Mouse (Mus musculus) E14TG2a.4 (cell line): Measurements from ENCODE around the gene Pcna.

Experiments
- H3K27me3 ChIP-seq: 2 replicates; pipeline ENCODE4 v1.6.1; 2014; ENCODE audit warnings: low read length, control low read depth; ENCODE audit not compliant: insufficient read depth
- H3K36me3 ChIP-seq: 2 replicates; pipeline ENCODE4 v1.6.1; 2014; ENCODE audit warnings: low read length, control low read depth; ENCODE audit not compliant: insufficient read depth
- H3K4me1 ChIP-seq: replicated peaks from 2 replicates; pipeline ENCODE4 v1.6.1; 2014; ENCODE audit warnings: low read depth, low read length, control low read depth
- H3K4me3 ChIP-seq: replicated peaks from 2 replicates; pipeline ENCODE4 v1.5.1; 2014; ENCODE audit warnings: mild to moderate bottlenecking, low read length
- H3K9me3 ChIP-seq: 2 replicates; pipeline ENCODE4 v1.6.1; 2014; ENCODE audit warnings: low read length, control low read depth
- CTCF ChIP-seq: conservative IDR thresholded peaks from 2 replicates; pipeline ENCODE4 v1.5.1; 2014; ENCODE audit warnings: low read length
- NANOG ChIP-seq: IDR thresholded peaks from 2 replicates; pipeline ENCODE4 v1.6.1; 2014; ENCODE audit warnings: borderline replicate concordance, low read length, mixed read lengths
- POU5F1 ChIP-seq: IDR thresholded peaks from 2 replicates; pipeline ENCODE4 v1.6.1; 2014; ENCODE audit warnings: low read length, borderline replicate concordance

The Pcna gene

DNA sequence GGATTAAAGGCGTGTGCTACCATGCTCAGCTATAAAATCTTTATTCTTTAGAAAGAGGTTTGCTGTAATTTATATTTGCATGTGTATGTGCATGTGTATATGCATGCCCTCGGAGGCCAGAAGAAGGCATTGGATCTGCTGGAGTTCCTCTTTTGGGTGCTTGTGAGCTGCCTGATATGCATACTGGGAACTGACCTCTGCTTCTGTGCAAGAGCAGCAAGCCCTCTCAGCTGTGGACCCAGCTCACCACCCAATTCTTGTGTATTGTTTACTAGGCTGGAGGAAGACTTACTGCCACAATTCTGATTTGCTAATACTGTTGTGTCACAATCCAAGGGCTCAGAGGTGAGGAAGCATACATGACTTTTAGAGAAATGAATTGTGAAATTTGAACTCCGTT lies 13.0 kb upstream of the Pcna start:
- Histone ChIP-seq H3K36me3 (no peaks in the 10 kb centered on the region), H3K4me1 (peaks cover 56% of the 10 kb centered on the region), H3K9me3 (no peaks in the 10 kb centered on the region), H3K4me3 (no peak overlapping the region), H3K27me3 (no peaks in the 10 kb centered on the region)
- TF ChIP-seq CTCF (no peak), NANOG (no peak), POU5F1 (no peak)

DNA sequence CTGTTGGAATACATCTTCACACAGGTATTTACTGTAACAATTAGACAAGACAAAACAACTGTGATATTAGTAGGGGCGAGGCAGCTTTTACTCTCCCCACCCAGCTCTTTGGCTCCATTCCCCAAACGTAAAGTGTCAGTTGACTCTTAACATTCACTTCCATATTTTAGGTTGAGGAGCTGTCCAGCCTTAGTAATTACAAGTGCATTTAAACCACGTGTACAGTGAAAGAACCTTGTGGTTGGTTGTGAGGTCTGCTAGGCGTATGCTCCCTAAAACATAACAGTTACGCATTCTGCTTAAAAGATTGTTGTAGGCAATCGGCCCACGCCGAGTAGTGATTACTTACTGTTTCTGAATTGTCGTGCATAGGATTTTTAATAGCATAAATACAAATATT lies 12.1 kb upstream of the Pcna start:
- no peaks in the 10 kb centered on the region for H3K9me3 ChIP-seq
- H3K4me3 ChIP-seq, result no peak overlapping the region
- peaks cover 54% of the 10 kb centered on the region for H3K4me1 ChIP-seq
- TF ChIP-seq NANOG, result no peak
- TF ChIP-seq CTCF, result no peak
- TF ChIP-seq POU5F1, result no peak
- H3K27me3 ChIP-seq, result no peaks in the 10 kb centered on the region
- no peaks in the 10 kb centered on the region for H3K36me3 ChIP-seq

DNA sequence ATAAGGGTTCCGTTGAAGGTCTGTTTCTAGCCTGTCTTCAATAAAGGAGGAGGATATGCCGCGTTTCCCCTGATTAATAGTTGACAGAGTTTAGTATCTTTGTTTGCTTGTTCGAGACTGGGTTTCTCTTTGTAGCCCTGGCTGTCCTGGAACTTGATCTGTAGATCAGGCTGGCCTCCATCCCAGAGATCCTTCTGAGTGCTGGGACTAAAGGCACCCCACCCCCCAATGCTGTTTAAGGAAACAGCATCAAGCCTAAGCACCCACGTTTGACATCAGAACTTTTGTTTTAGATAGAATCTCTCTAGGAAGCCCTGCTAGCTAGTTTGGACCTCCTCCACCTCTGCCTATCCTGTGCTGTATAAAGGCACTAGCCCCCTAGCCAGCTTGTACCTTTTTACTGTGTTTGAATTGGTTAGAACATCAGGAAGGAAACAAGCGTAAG lies 11.2 kb upstream of the Pcna start:
- peaks cover 61% of the 10 kb centered on the region for H3K4me1 ChIP-seq

DNA sequence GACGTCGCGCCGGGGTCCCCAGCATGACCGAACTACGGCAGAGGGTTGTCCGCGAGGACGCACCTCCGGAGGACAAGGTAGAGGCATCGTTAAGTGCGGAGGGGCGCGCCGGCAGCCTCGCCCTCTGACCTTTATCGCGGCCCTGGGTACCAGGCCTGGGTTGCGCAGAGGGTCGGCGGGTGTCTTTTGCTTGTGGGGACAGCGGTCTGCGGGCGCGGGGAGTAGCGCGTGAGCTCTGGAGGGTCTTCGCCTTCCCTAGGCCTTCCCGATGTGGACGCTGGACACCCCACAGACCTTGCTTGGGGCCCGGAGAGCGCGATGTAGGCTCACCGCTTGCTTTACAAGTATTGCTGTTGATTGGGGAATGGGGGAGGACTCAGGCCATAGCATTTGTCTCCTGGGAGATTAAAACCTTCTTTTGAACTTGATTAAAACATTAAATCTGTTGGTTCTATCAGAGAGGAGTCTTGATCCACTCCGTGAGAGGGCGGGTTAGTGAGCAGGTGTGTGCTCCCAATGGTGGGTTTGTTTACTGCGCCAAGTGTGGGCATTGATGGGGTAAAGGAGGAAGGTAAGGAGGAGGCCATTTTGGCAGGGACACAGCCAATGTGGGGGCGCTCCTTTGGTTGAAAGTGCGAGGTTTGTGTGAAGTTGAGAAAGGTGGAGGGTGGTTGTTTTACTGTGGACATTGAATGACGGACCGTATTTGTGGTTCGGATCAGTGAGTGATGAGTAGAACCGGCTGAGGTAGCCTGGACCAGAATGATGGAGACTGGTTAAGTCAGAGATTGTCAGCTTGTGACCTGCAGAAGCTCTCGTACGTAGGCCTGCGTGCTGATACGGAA lies 10.5 kb upstream of the Pcna start:
- no peaks in the 10 kb centered on the region for H3K36me3 ChIP-seq

More for the DNA sequence above, 11.2 kb upstream of the Pcna start:
- no peaks in the 10 kb centered on the region for H3K9me3 ChIP-seq
- no peaks in the 10 kb centered on the region for H3K36me3 ChIP-seq
- TF ChIP-seq CTCF, result no peak
- no peak for TF ChIP-seq NANOG
- TF ChIP-seq POU5F1, result no peak
- H3K4me3 ChIP-seq, result peak overlapping the region; percentile 94
- no peaks in the 10 kb centered on the region for H3K27me3 ChIP-seq

DNA sequence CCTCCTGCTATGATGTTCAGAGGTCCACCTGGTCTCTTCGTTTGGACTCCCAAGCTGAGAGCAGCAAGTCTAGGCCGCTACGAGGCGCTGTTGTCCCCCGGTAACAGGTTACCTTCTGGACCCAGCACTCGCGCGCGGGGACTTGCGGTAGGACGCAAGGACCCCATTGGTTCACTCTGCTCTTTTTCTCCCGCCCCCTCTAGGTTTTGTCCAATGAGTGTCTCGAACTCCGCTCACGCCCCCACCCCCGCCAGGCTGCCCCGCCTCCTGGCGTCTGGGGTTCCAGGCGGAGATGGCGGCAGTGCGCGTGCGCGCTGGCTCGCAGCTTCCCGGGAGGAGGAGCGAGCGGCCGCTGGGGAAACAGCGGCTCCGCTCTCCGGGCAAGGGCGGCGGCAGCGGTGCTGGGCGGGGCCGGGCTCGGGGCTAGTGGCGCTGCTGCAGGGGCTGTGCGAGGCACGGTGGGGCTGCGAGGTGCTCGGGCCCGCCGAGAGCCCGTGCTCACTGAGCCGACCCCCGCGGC lies 9.8 kb upstream of the Pcna start, which contains the start of gene Cds2:
TSS of gene Cds2 (plus strand) at position 270 of the 520 bp plus-strand sequence.
- Histone ChIP-seq H3K27me3 (no peaks in the 10 kb centered on the region), H3K4me3 (peak within 1 kb of the TSS; percentile 94), H3K9me3 (no peaks in the 10 kb centered on the region), H3K4me1 (peaks cover 65% of the 10 kb centered on the region), H3K36me3 (no peaks in the 10 kb centered on the region)
- TF ChIP-seq CTCF (no peak), POU5F1 (no peak), NANOG (no peak)

More for the DNA sequence above, 10.5 kb upstream of the Pcna start:
- Histone ChIP-seq H3K9me3 (no peaks in the 10 kb centered on the region), H3K27me3 (no peaks in the 10 kb centered on the region), H3K4me3 (peak overlapping the region; percentile 94), H3K4me1 (peaks cover 63% of the 10 kb centered on the region)
- TF ChIP-seq NANOG (no peak), POU5F1 (no peak), CTCF (no peak)

DNA sequence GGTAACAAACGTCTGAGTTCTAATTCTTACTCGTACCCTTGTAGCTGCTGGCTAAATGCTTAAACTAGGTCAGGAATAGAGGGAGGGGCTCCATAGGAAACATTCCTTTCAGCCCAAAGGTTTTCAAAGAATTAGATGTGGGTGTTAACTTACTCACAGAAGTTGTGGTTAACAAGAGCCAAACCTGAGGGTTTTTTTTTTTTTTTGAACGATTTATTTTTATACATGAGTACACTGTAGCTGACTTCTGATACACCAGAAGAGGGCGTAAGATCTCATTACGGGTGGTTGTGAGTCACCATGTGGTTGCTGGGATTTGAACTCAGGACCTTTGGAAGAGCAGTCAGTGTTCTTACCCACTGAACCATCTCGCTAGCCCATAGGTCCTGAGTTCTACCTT lies 9.1 kb upstream of the Pcna start:
- no peaks in the 10 kb centered on the region for H3K9me3 ChIP-seq
- TF ChIP-seq CTCF (no peak), POU5F1 (no peak), NANOG (no peak)
- H3K36me3 ChIP-seq, result no peaks in the 10 kb centered on the region
- peaks cover 70% of the 10 kb centered on the region for H3K4me1 ChIP-seq
- H3K27me3 ChIP-seq, result no peaks in the 10 kb centered on the region
- H3K4me3 ChIP-seq, result peak overlapping the region; percentile 94; the same call in 1 of the 2 replicates

DNA sequence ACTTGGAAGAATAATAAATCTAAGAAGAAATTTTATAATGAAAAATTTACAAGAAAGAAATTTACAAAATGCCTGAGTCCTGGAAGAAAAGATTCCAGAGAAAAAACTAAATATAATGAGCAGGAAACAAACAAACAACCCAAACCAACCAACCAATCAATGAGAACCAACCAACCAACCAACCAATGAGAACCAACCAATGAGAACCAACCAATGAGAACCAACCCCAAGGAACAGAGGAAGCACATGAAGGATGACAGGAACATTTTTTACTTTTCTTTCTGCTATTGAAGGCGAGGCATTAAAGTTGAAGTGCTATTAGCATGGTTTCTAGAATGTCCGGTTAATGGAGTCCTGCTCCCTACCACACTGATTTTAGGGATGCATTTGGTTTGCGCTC lies 7.5 kb upstream of the Pcna start:
- no peak for TF ChIP-seq POU5F1
- TF ChIP-seq NANOG, result no peak
- no peak for TF ChIP-seq CTCF
- H3K9me3 ChIP-seq, result no peaks in the 10 kb centered on the region
- no peaks in the 10 kb centered on the region for H3K27me3 ChIP-seq
- no peak overlapping the region for H3K4me3 ChIP-seq
- peaks cover 9% of the 10 kb centered on the region for H3K36me3 ChIP-seq
- H3K4me1 ChIP-seq, result peaks cover 73% of the 10 kb centered on the region

DNA sequence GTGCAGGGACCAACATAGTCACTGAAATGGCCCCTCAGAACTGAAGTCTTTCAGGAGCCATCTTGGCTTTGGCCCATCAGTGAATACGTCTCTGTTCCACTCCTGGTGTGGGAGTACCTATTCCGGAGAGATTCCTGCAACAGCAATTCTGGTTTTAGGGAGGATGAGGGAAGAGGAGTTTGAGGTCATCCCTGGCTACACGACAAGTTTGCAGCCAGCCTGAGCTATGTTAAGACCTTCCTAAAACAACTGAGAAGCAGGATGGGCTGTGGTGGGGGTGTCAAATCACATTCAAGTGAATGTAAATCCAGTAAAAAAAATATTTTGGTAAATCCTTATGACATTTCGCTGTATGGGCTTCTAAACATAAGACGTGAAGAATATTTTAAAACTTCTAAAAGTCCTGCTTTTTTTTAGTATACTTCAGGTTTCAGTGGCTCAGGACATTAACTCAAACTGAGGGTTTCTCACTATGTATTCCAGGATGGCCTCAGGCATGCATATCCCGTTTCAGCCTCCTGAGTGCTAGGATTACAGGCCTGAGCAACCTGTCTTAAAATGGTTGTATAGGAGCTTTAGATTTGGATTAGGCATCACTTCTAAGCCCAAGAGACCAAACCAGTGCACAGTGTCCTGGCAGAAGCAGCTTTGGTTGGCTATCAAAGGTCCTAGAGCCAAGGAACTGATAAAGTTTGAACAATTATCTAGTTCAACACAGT lies 4.4 kb upstream of the Pcna start:
- Histone ChIP-seq H3K9me3 (no peaks in the 10 kb centered on the region), H3K27me3 (no peaks in the 10 kb centered on the region), H3K4me3 (peak overlapping the region; percentile 39; the same call in 1 of the 2 replicates), H3K36me3 (peaks cover 15% of the 10 kb centered on the region), H3K4me1 (peaks cover 72% of the 10 kb centered on the region)
- peak; percentile 68; the same call in 1 of the 2 replicates for TF ChIP-seq POU5F1
- TF ChIP-seq NANOG, result peak; percentile 11; the same call in 1 of the 2 replicates
- TF ChIP-seq CTCF, result no peak
